Comparison of ENCODE assay signal across 21 mouse cellular contexts in the genomic region with DNA sequence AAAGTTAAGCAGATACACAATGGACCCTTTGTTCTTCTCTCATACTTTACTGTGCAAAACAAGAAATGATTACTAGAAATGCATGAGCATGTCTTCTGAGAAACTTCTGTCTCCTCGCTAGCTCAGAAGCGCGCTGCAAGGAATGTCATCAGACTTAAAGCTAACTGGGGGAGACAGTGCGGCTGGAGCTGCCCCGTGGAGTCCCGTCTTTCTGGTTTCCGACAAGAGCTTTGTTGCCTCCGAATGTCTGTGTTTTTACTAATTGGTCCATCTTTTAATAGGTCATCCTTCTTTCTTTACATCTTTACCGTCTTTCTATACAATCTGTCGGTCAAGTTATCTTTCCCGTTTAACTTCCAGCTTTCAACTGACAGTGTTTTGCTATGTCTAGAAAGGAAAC.
DNase-seq lines count a peak whose midpoint lies in the region; ATAC-seq and TF ChIP-seq lines count a peak whose summit lies in the region.
"Had no signal": no experiment of that assay in that cellular context is flagged by ENCODE, and none has a peak within 500 bp of the region (broad histone marks: within the 10 kb centered on the region; RNA-seq: fewer than 3 reads in every experiment).

No protein-coding gene starts in this region.

- no peak overlapping the region for H3K4me3 ChIP-seq in heart, embryonic 11.5 days (ENCODE audit: low read depth, low read length)
- no peak overlapping the region for H3K4me3 ChIP-seq in ES-Bruce4 (ENCODE audit: low read depth, low read length)
- H3K4me3 ChIP-seq in embryonic facial prominence, embryonic 14.5 days (ENCODE audit: low read depth, low read length), result no peak overlapping the region
- H3K4me3 ChIP-seq in forebrain, embryonic 12.5 days (replicated peaks), result no peak overlapping the region
- H3K4me3 ChIP-seq: forebrain, embryonic 15.5 days; heart, adult 2 months; heart, embryonic 15.5 days had no signal

- ATAC-seq in heart, embryonic 11.5 days (replicated peaks; ENCODE audit: insufficient number of reproducible peaks, low FRiP score, low TSS enrichment), result no peak
- no peak for ATAC-seq in embryonic facial prominence, embryonic 14.5 days (ENCODE audit: low read depth)
- ATAC-seq in forebrain, embryonic 12.5 days (ENCODE audit: low FRiP score), result no peak
- ATAC-seq: hindbrain, embryonic 16.5 days; inflammation-experienced regulatory T-cells, adult 6 months; intestine, postnatal 0 days had no signal

- DNase-seq in heart, adult 18-20 months, result no peak
- DNase-seq in R1 (ENCODE audit: low read depth, low spot score), result peak; percentile 34
- DNase-seq in embryonic facial prominence, embryonic 14.5 days (ENCODE audit: low spot score), result peak; percentile 27
- no peak for DNase-seq in right cerebral cortex, postnatal 14 days
- DNase-seq: adrenal gland, postnatal 10 days; cerebellum, adult 11 months; cerebellum, adult 8-10 months; cerebellum, postnatal 14 days; gastrocnemius, postnatal 10 days; heart, adult 2 months; heart, postnatal 14 days; kidney, adult 8-10 months had no signal

- no peak for TF ChIP-seq CTCF in ES-Bruce4 (IDR thresholded peaks at IDR 0.05; ENCODE audit: low read depth, low read length)

- peak overlapping the region; percentile 21; the same call in 1 of the 2 replicates for H3K4me2 ChIP-seq in heart, embryonic 11.5 days
- no peak overlapping the region for H3K4me2 ChIP-seq in embryonic facial prominence, embryonic 14.5 days (ENCODE audit: low read depth, low read length)
- H3K4me2 ChIP-seq in forebrain, embryonic 12.5 days, result no peak overlapping the region
- H3K4me2 ChIP-seq: forebrain, embryonic 15.5 days; heart, embryonic 15.5 days had no signal

- H3K4me1 ChIP-seq in heart, embryonic 11.5 days (ENCODE audit: control insufficient read depth, insufficient read depth, low read length), result peaks cover 3% of the 10 kb centered on the region
- H3K4me1 ChIP-seq in ES-Bruce4 (ENCODE audit: control insufficient read depth, insufficient read depth, low read length), result peaks cover 4% of the 10 kb centered on the region
- no peaks in the 10 kb centered on the region for H3K4me1 ChIP-seq in embryonic facial prominence, embryonic 14.5 days (ENCODE audit: control insufficient read depth, insufficient read depth, low read length)
- H3K4me1 ChIP-seq in forebrain, embryonic 12.5 days, result peaks cover 20% of the 10 kb centered on the region
- H3K4me1 ChIP-seq: heart, embryonic 15.5 days had no signal

- H3K9me3 ChIP-seq in heart, embryonic 11.5 days (replicated peaks; ENCODE audit: control insufficient read depth, low read length), result no peaks in the 10 kb centered on the region
- no peaks in the 10 kb centered on the region for H3K9me3 ChIP-seq in ES-Bruce4 (replicated peaks; ENCODE audit: control insufficient read depth, insufficient read depth, low read length, poor library complexity, severe bottlenecking)
- H3K9me3 ChIP-seq in embryonic facial prominence, embryonic 14.5 days (ENCODE audit: control insufficient read depth, low read length), result no peaks in the 10 kb centered on the region
- no peaks in the 10 kb centered on the region for H3K9me3 ChIP-seq in forebrain, embryonic 12.5 days
- H3K9me3 ChIP-seq: forebrain, embryonic 15.5 days; heart, embryonic 15.5 days had no signal

- no peaks in the 10 kb centered on the region for H3K36me3 ChIP-seq in heart, embryonic 11.5 days (ENCODE audit: control insufficient read depth, insufficient read depth, low read length)
- no peaks in the 10 kb centered on the region for H3K36me3 ChIP-seq in ES-Bruce4 (ENCODE audit: control insufficient read depth, insufficient read depth, low read length, poor library complexity, severe bottlenecking)
- H3K36me3 ChIP-seq in embryonic facial prominence, embryonic 14.5 days (ENCODE audit: control insufficient read depth, insufficient read depth, low read length), result no peaks in the 10 kb centered on the region
- no peaks in the 10 kb centered on the region for H3K36me3 ChIP-seq in forebrain, embryonic 12.5 days (replicated peaks)
- H3K36me3 ChIP-seq: forebrain, embryonic 15.5 days; G1E; heart, embryonic 15.5 days had no signal

- WGBS in heart, embryonic 11.5 days (ENCODE audit: insufficient replicate concordance), result 46% methylated on average over 11 of the region's 11 CpGs
- 41% methylated on average over 11 of the region's 11 CpGs for WGBS in embryonic facial prominence, embryonic 14.5 days
- 57% methylated on average over 11 of the region's 11 CpGs for WGBS in forebrain, embryonic 12.5 days

- no peak overlapping the region for H3K9ac ChIP-seq in heart, embryonic 11.5 days (ENCODE audit: low read depth, low read length)
- H3K9ac ChIP-seq in ES-Bruce4 (ENCODE audit: low read depth, poor library complexity, severe bottlenecking), result no peak overlapping the region
- H3K9ac ChIP-seq in embryonic facial prominence, embryonic 14.5 days (ENCODE audit: low read depth, low read length), result no peak overlapping the region
- no peak overlapping the region for H3K9ac ChIP-seq in forebrain, embryonic 12.5 days
- H3K9ac ChIP-seq: forebrain, embryonic 15.5 days; heart, embryonic 15.5 days had no signal

- no peaks in the 10 kb centered on the region for H3K27me3 ChIP-seq in heart, embryonic 11.5 days (ENCODE audit: control insufficient read depth, insufficient read depth, low read length)
- no peaks in the 10 kb centered on the region for H3K27me3 ChIP-seq in ES-Bruce4 (ENCODE audit: control insufficient read depth, insufficient read depth, low read length, poor library complexity, severe bottlenecking)
- H3K27me3 ChIP-seq in embryonic facial prominence, embryonic 14.5 days (replicated peaks; ENCODE audit: control insufficient read depth, insufficient read depth, low read length), result no peaks in the 10 kb centered on the region
- no peaks in the 10 kb centered on the region for H3K27me3 ChIP-seq in forebrain, embryonic 12.5 days
- H3K27me3 ChIP-seq: forebrain, embryonic 15.5 days; heart, embryonic 15.5 days had no signal

- no peak for TF ChIP-seq EP300 in ES-Bruce4 (IDR thresholded peaks at IDR 0.05; ENCODE audit: insufficient read depth, low read depth, low read length)

- TF ChIP-seq POLR2A in ES-Bruce4 (IDR thresholded peaks at IDR 0.05; ENCODE audit: insufficient read depth, low read length), result no peak

- H3K27ac ChIP-seq in heart, embryonic 11.5 days (ENCODE audit: low read depth, low read length), result no peak overlapping the region
- peak overlapping the region; percentile 35; the same call in 1 of the 2 replicates for H3K27ac ChIP-seq in ES-Bruce4 (ENCODE audit: insufficient read depth, low read length)
- H3K27ac ChIP-seq in embryonic facial prominence, embryonic 14.5 days (replicated peaks; ENCODE audit: low read depth, low read length), result no peak overlapping the region
- H3K27ac ChIP-seq in forebrain, embryonic 12.5 days, result no peak overlapping the region
- H3K27ac ChIP-seq: forebrain, embryonic 15.5 days; heart, adult 2 months; heart, embryonic 15.5 days had no signal

Comparison
In these comparisons a context has a peak if more than half of its experiments do, and no peak if none do; other contexts are left out.
1. DNase-seq: peak in R1 (single experiment) and embryonic facial prominence, embryonic 14.5 days (single experiment); none in heart, adult 18-20 months (0 of 2) and right cerebral cortex, postnatal 14 days (single experiment).